Mouse (Mus musculus): ENCODE measurements around the gene Stxbp1. TPM values are rescaled to one million over a fixed set of nuclear protein-coding genes. Genes with fewer than 3 reads are reported as not detected.

The Stxbp1 gene
- polyA plus RNA-seq, 1 experiment = 5.5 TPM

- Histone ChIP-seq H3K36me3 (ENCODE audit: control insufficient read depth, insufficient read depth, low read length) (no peaks in the 10 kb centered on the region), H3K27me3 (ENCODE audit: control insufficient read depth, insufficient read depth, low read length) (no peaks in the 10 kb centered on the region), H3K4me3 (ENCODE audit: extremely low read depth, insufficient read depth, insufficient read length) (no peak overlapping the region), H3K27ac (ENCODE audit: insufficient read depth, low read length) (no peak overlapping the region), H3K4me1 (ENCODE audit: control insufficient read depth, insufficient read depth, insufficient read length) (peaks cover 14% of the 10 kb centered on the region; the same call in 1 of the 2 replicates)
- 26% methylated on average over 3 of the region's 3 CpGs for WGBS
- TF ChIP-seq CTCF (IDR thresholded peaks at IDR 0.05; ENCODE audit: extremely low read depth, insufficient read depth, insufficient read length, insufficient replicate concordance) (no peak), POLR2A (IDR thresholded peaks at IDR 0.05; ENCODE audit: low read depth, low read length) (no peak)
- DNase-seq (ENCODE audit: low read depth in 1 of 2, low spot score in 2 of 2) = no peak
Measured at GRCm38 (mm10) chr2:32890280-32890679, 43.2 kb upstream of the Stxbp1 start.

- DNase-seq (ENCODE audit: low read depth in 1 of 2, low spot score in 2 of 2) = no peak
- peaks cover under 1% of the 10 kb centered on the region; the same call in 1 of the 2 replicates for H3K4me1 ChIP-seq (ENCODE audit: control insufficient read depth, insufficient read depth, insufficient read length)
- H3K27me3 ChIP-seq (ENCODE audit: control insufficient read depth, insufficient read depth, low read length) = no peaks in the 10 kb centered on the region
- no peak for TF ChIP-seq CTCF (IDR thresholded peaks at IDR 0.05; ENCODE audit: extremely low read depth, insufficient read depth, insufficient read length, insufficient replicate concordance)
- no peak for TF ChIP-seq POLR2A (IDR thresholded peaks at IDR 0.05; ENCODE audit: low read depth, low read length)
- WGBS = 57% methylated on average over 3 of the region's 3 CpGs
- no peaks in the 10 kb centered on the region for H3K36me3 ChIP-seq (ENCODE audit: control insufficient read depth, insufficient read depth, low read length)
- H3K27ac ChIP-seq (ENCODE audit: insufficient read depth, low read length) = no peak overlapping the region
- no peak overlapping the region for H3K4me3 ChIP-seq (ENCODE audit: extremely low read depth, insufficient read depth, insufficient read length)
Measured at GRCm38 (mm10) chr2:32888551-32888950, 41.5 kb upstream of the Stxbp1 start.

GRCm38 (mm10) chr2:32888029-32888428 lies 41.0 kb upstream of the Stxbp1 start:
- H3K4me1 ChIP-seq (ENCODE audit: control insufficient read depth, insufficient read depth, insufficient read length) = no peaks in the 10 kb centered on the region; the same call in 1 of the 2 replicates
- H3K4me3 ChIP-seq (ENCODE audit: extremely low read depth, insufficient read depth, insufficient read length) = no peak overlapping the region
- TF ChIP-seq CTCF (IDR thresholded peaks at IDR 0.05; ENCODE audit: extremely low read depth, insufficient read depth, insufficient read length, insufficient replicate concordance) = no peak
- TF ChIP-seq POLR2A (IDR thresholded peaks at IDR 0.05; ENCODE audit: low read depth, low read length) = no peak
- DNase-seq (ENCODE audit: low read depth in 1 of 2, low spot score in 2 of 2) = no peak
- no peaks in the 10 kb centered on the region for H3K27me3 ChIP-seq (ENCODE audit: control insufficient read depth, insufficient read depth, low read length)
- WGBS = 64% methylated on average over 9 of the region's 9 CpGs
- H3K27ac ChIP-seq (ENCODE audit: insufficient read depth, low read length) = no peak overlapping the region
- no peaks in the 10 kb centered on the region for H3K36me3 ChIP-seq (ENCODE audit: control insufficient read depth, insufficient read depth, low read length)

- 17% methylated on average over 7 of the region's 7 CpGs for WGBS
- Histone ChIP-seq H3K27me3 (ENCODE audit: control insufficient read depth, insufficient read depth, low read length) (no peaks in the 10 kb centered on the region), H3K27ac (ENCODE audit: insufficient read depth, low read length) (no peak overlapping the region), H3K36me3 (ENCODE audit: control insufficient read depth, insufficient read depth, low read length) (no peaks in the 10 kb centered on the region), H3K4me1 (ENCODE audit: control insufficient read depth, insufficient read depth, insufficient read length) (peaks cover 13% of the 10 kb centered on the region; the same call in 1 of the 2 replicates), H3K4me3 (ENCODE audit: extremely low read depth, insufficient read depth, insufficient read length) (no peak overlapping the region)
- DNase-seq (ENCODE audit: low read depth in 1 of 2, low spot score in 2 of 2) = no peak
- TF ChIP-seq POLR2A (IDR thresholded peaks at IDR 0.05; ENCODE audit: low read depth, low read length) (no peak), CTCF (IDR thresholded peaks at IDR 0.05; ENCODE audit: extremely low read depth, insufficient read depth, insufficient read length, insufficient replicate concordance) (no peak)
Measured at GRCm38 (mm10) chr2:32884745-32885144, 37.7 kb upstream of the Stxbp1 start.

- TF ChIP-seq CTCF (IDR thresholded peaks at IDR 0.05; ENCODE audit: extremely low read depth, insufficient read depth, insufficient read length, insufficient replicate concordance) (no peak), POLR2A (IDR thresholded peaks at IDR 0.05; ENCODE audit: low read depth, low read length) (no peak)
- peaks cover 13% of the 10 kb centered on the region; the same call in 1 of the 2 replicates for H3K4me1 ChIP-seq (ENCODE audit: control insufficient read depth, insufficient read depth, insufficient read length)
- H3K36me3 ChIP-seq (ENCODE audit: control insufficient read depth, insufficient read depth, low read length) = no peaks in the 10 kb centered on the region
- H3K27ac ChIP-seq (ENCODE audit: insufficient read depth, low read length) = peak overlapping the region; percentile 54
- H3K4me3 ChIP-seq (ENCODE audit: extremely low read depth, insufficient read depth, insufficient read length) = peak overlapping the region; percentile 34; the same call in 1 of the 2 replicates
- DNase-seq (ENCODE audit: low read depth in 1 of 2, low spot score in 2 of 2) = no peak
- WGBS = 11% methylated on average over 11 of the region's 21 CpGs
- H3K27me3 ChIP-seq (ENCODE audit: control insufficient read depth, insufficient read depth, low read length) = no peaks in the 10 kb centered on the region
Measured at GRCm38 (mm10) chr2:32882283-32883043, 35.4 kb upstream of the Stxbp1 start.

- DNase-seq (ENCODE audit: low read depth in 1 of 2, low spot score in 2 of 2) = peak in 1 of 2 experiments; percentile 43
- peaks cover 14% of the 10 kb centered on the region; the same call in 1 of the 2 replicates for H3K4me1 ChIP-seq (ENCODE audit: control insufficient read depth, insufficient read depth, insufficient read length)
- H3K36me3 ChIP-seq (ENCODE audit: control insufficient read depth, insufficient read depth, low read length) = no peaks in the 10 kb centered on the region
Measured at GRCm38 (mm10) chr2:32881723-32882122, 34.7 kb upstream of the Stxbp1 start.

GRCm38 (mm10) chr2:32881054-32881453 lies 34.0 kb upstream of the Stxbp1 start:
- no peak for TF ChIP-seq CTCF (IDR thresholded peaks at IDR 0.05; ENCODE audit: extremely low read depth, insufficient read depth, insufficient read length, insufficient replicate concordance)
- TF ChIP-seq POLR2A (IDR thresholded peaks at IDR 0.05; ENCODE audit: low read depth, low read length) = no peak
- 71% methylated on average over 6 of the region's 6 CpGs for WGBS
- peak overlapping the region; percentile 13; the same call in 1 of the 2 replicates for H3K27ac ChIP-seq (ENCODE audit: insufficient read depth, low read length)

More at GRCm38 (mm10) chr2:32881723-32882122, 34.7 kb upstream of the Stxbp1 start:
- WGBS = 5% methylated on average over 3 of the region's 3 CpGs
- no peak overlapping the region for H3K4me3 ChIP-seq (ENCODE audit: extremely low read depth, insufficient read depth, insufficient read length)
- TF ChIP-seq CTCF (IDR thresholded peaks at IDR 0.05; ENCODE audit: extremely low read depth, insufficient read depth, insufficient read length, insufficient replicate concordance) (no peak), POLR2A (IDR thresholded peaks at IDR 0.05; ENCODE audit: low read depth, low read length) (no peak)
- H3K27me3 ChIP-seq (ENCODE audit: control insufficient read depth, insufficient read depth, low read length) = no peaks in the 10 kb centered on the region
- H3K27ac ChIP-seq (ENCODE audit: insufficient read depth, low read length) = no peak overlapping the region; the same call in 1 of the 2 replicates

More at GRCm38 (mm10) chr2:32881054-32881453, 34.0 kb upstream of the Stxbp1 start:
- Histone ChIP-seq H3K4me3 (ENCODE audit: extremely low read depth, insufficient read depth, insufficient read length) (no peak overlapping the region), H3K4me1 (ENCODE audit: control insufficient read depth, insufficient read depth, insufficient read length) (peaks cover 20% of the 10 kb centered on the region), H3K36me3 (ENCODE audit: control insufficient read depth, insufficient read depth, low read length) (no peaks in the 10 kb centered on the region), H3K27me3 (ENCODE audit: control insufficient read depth, insufficient read depth, low read length) (peaks cover 4% of the 10 kb centered on the region; the same call in 1 of the 2 replicates)
- DNase-seq (ENCODE audit: low read depth in 1 of 2, low spot score in 2 of 2) = no peak
